ENCODE assay signal across 16 mouse cellular contexts in genomic region chr1:161396351-161396750, GRCm38 (mm10). TPM values are rescaled to one million over a fixed set of nuclear protein-coding genes. Genes with fewer than 3 reads are reported as not detected.
DNase-seq lines count a peak whose midpoint lies in the region; ATAC-seq and TF ChIP-seq lines count a peak whose summit lies in the region.
"Had no signal": no experiment of that assay in that cellular context is flagged by ENCODE, and none has a peak within 500 bp of the region (broad histone marks: within the 10 kb centered on the region; RNA-seq: fewer than 3 reads in every experiment).

No protein-coding gene starts in this region.

- peak; percentile 58 for DNase-seq in CD4-positive, CD25-positive, alpha-beta regulatory T cell, adult 2 months (ENCODE audit: low read depth, low spot score)
- DNase-seq in splenic B cell, adult 2 months (ENCODE audit: low read depth, low spot score), result peak; percentile 9
- DNase-seq in lung, postnatal 25 days (ENCODE audit: low spot score), result no peak
- DNase-seq in limb, embryonic 10.5 days (ENCODE audit: low spot score), result no peak
- DNase-seq: adrenal gland, postnatal 14 days; cerebellum, adult 9-10 months; forebrain, postnatal 0 days had no signal

- H3K4me2 ChIP-seq in intestine, embryonic 15.5 days (replicated peaks), result no peak overlapping the region
- H3K4me2 ChIP-seq in intestine, postnatal 0 days (replicated peaks; ENCODE audit: low read depth), result no peak overlapping the region
- H3K4me2 ChIP-seq in hindbrain, embryonic 12.5 days (replicated peaks), result no peak overlapping the region
- H3K4me2 ChIP-seq: liver, embryonic 12.5 days; lung, embryonic 15.5 days; midbrain, embryonic 11.5 days had no signal

- H3K9ac ChIP-seq in intestine, embryonic 15.5 days, result no peak overlapping the region
- no peak overlapping the region for H3K9ac ChIP-seq in intestine, postnatal 0 days (ENCODE audit: low read depth, low read length)
- no peak overlapping the region for H3K9ac ChIP-seq in hindbrain, embryonic 12.5 days
- H3K9ac ChIP-seq: forebrain, postnatal 0 days; liver, embryonic 12.5 days; lung, embryonic 15.5 days had no signal

- TF ChIP-seq CTCF in intestine, postnatal 0 days (IDR thresholded peaks at IDR 0.05; ENCODE audit: low read depth), result no peak

- no peaks in the 10 kb centered on the region for H3K9me3 ChIP-seq in intestine, embryonic 15.5 days
- H3K9me3 ChIP-seq in intestine, postnatal 0 days (ENCODE audit: control insufficient read depth), result no peaks in the 10 kb centered on the region
- no peaks in the 10 kb centered on the region for H3K9me3 ChIP-seq in hindbrain, embryonic 12.5 days (replicated peaks)
- no peaks in the 10 kb centered on the region for H3K9me3 ChIP-seq in limb, embryonic 10.5 days (replicated peaks)
- H3K9me3 ChIP-seq: G1E; heart, embryonic 10.5 days; liver, embryonic 12.5 days; lung, embryonic 15.5 days had no signal

- no peaks in the 10 kb centered on the region for H3K27me3 ChIP-seq in intestine, embryonic 15.5 days (replicated peaks)
- 0 out of 2 replicates have a peak, but pooled peaks cover 3% of the 10 kb centered on the region for H3K27me3 ChIP-seq in intestine, postnatal 0 days (replicated peaks; ENCODE audit: control insufficient read depth, insufficient read depth, low read length)
- no peaks in the 10 kb centered on the region for H3K27me3 ChIP-seq in splenic B cell, adult 2 months (ENCODE audit: control insufficient read depth, insufficient read depth, low read length, poor library complexity, severe bottlenecking)
- H3K27me3 ChIP-seq in hindbrain, embryonic 12.5 days, result no peaks in the 10 kb centered on the region
- no peaks in the 10 kb centered on the region for H3K27me3 ChIP-seq in limb, embryonic 10.5 days (ENCODE audit: low read depth, poor library complexity, severe bottlenecking)
- H3K27me3 ChIP-seq: liver, embryonic 12.5 days; lung, embryonic 15.5 days had no signal

- WGBS in intestine, embryonic 15.5 days, result 64% methylated on average over 10 of the region's 10 CpGs
- 56% methylated on average over 10 of the region's 10 CpGs for WGBS in intestine, postnatal 0 days
- 92% methylated on average over 10 of the region's 10 CpGs for WGBS in hindbrain, embryonic 12.5 days
- WGBS in limb, embryonic 10.5 days, result 90% methylated on average over 10 of the region's 10 CpGs

- H3K4me1 ChIP-seq in intestine, embryonic 15.5 days (replicated peaks), result no peaks in the 10 kb centered on the region; the same call in 1 of the 2 replicates
- no peaks in the 10 kb centered on the region for H3K4me1 ChIP-seq in intestine, postnatal 0 days (replicated peaks; ENCODE audit: control insufficient read depth, insufficient read depth, low read length)
- no peaks in the 10 kb centered on the region for H3K4me1 ChIP-seq in hindbrain, embryonic 12.5 days
- 0 out of 2 replicates have a peak, but pooled peaks cover 7% of the 10 kb centered on the region for H3K4me1 ChIP-seq in limb, embryonic 10.5 days
- H3K4me1 ChIP-seq: heart, embryonic 10.5 days; liver, embryonic 12.5 days had no signal

- no peak overlapping the region for H3K27ac ChIP-seq in intestine, embryonic 15.5 days
- H3K27ac ChIP-seq in intestine, postnatal 0 days (ENCODE audit: low read depth, low read length), result no peak overlapping the region
- H3K27ac ChIP-seq in hindbrain, embryonic 12.5 days, result no peak overlapping the region
- no peak overlapping the region for H3K27ac ChIP-seq in limb, embryonic 10.5 days
- H3K27ac ChIP-seq: heart, embryonic 10.5 days; liver, embryonic 12.5 days; lung, embryonic 15.5 days had no signal

- ATAC-seq in intestine, embryonic 15.5 days, result peak; percentile 63; the same call in 1 of the 2 replicates
- ATAC-seq in intestine, postnatal 0 days, result no peak
- ATAC-seq in inflammation-experienced regulatory T-cells, adult 6 months, result peak; percentile 81
- ATAC-seq in hindbrain, embryonic 12.5 days (ENCODE audit: low FRiP score), result no peak
- ATAC-seq: forebrain, postnatal 0 days; liver, embryonic 12.5 days had no signal

- H3K4me3 ChIP-seq in intestine, embryonic 15.5 days (replicated peaks), result no peak overlapping the region
- H3K4me3 ChIP-seq in intestine, postnatal 0 days (ENCODE audit: low read depth, low read length), result no peak overlapping the region
- H3K4me3 ChIP-seq in hindbrain, embryonic 12.5 days, result no peak overlapping the region
- H3K4me3 ChIP-seq in limb, embryonic 10.5 days, result no peak overlapping the region
- H3K4me3 ChIP-seq: heart, embryonic 10.5 days; liver, embryonic 12.5 days; lung, embryonic 15.5 days had no signal

- no peaks in the 10 kb centered on the region for H3K36me3 ChIP-seq in intestine, embryonic 15.5 days
- H3K36me3 ChIP-seq in intestine, postnatal 0 days (ENCODE audit: control insufficient read depth, insufficient read depth), result no peaks in the 10 kb centered on the region
- no peaks in the 10 kb centered on the region for H3K36me3 ChIP-seq in splenic B cell, adult 2 months (ENCODE audit: control insufficient read depth, insufficient read depth, low read length, poor library complexity, severe bottlenecking)
- H3K36me3 ChIP-seq in hindbrain, embryonic 12.5 days, result no peaks in the 10 kb centered on the region
- H3K36me3 ChIP-seq in limb, embryonic 10.5 days, result no peaks in the 10 kb centered on the region
- H3K36me3 ChIP-seq: G1E; heart, embryonic 10.5 days; liver, embryonic 12.5 days; lung, embryonic 15.5 days had no signal

RNA-seq across cellular contexts. Expression of gene Tnfsf4, which starts 1.1 kb away (rescaled TPM):
- 0.09 TPM in 1 of 2 replicates, not detected in the other for polyA plus RNA-seq in intestine, embryonic 15.5 days (2015; fragmentation: Nextera tagmentation; extraction: Ambion mirVana)
- not detected in 2 replicates for polyA plus RNA-seq in intestine, postnatal 0 days (2015; fragmentation: Nextera tagmentation; extraction: Ambion mirVana)
- 1 to 10 TPM in 2 of 3 experiments, under 1 TPM in 1; 0.85 to 7.8 (median 1.0) TPM for polyA plus RNA-seq in inflammation-experienced regulatory T-cells, adult 6 months (2017; shearing (Covaris generic))
- polyA plus RNA-seq in hindbrain, embryonic 12.5 days (2016; fragmentation: Nextera tagmentation; extraction: Ambion mirVana), result not detected in 2 replicates
- 0.08 TPM in 1 of 2 replicates, not detected in the other for polyA plus RNA-seq in limb, embryonic 10.5 days (2016; fragmentation: Nextera tagmentation; extraction: Ambion mirVana)
- polyA plus RNA-seq: forebrain, postnatal 0 days; G1E; heart, embryonic 10.5 days; liver, embryonic 12.5 days; lung, embryonic 15.5 days had no signal

Comparison
In these comparisons a context has a peak if more than half of its experiments do, and no peak if none do; other contexts are left out.
1. ATAC-seq: peak in intestine, embryonic 15.5 days (single experiment) and inflammation-experienced regulatory T-cells, adult 6 months (single experiment); none in intestine, postnatal 0 days (single experiment) and hindbrain, embryonic 12.5 days (single experiment).
2. DNase-seq: peak in CD4-positive, CD25-positive, alpha-beta regulatory T cell, adult 2 months (single experiment) and splenic B cell, adult 2 months (single experiment); none in lung, postnatal 25 days (single experiment) and limb, embryonic 10.5 days (single experiment).